Mouse (Mus musculus): ENCODE data around the gene Ephx1.

GRCm38 (mm10) chr1:181009754-181010153, 10.9 kb downstream of the Ephx1 start:
- TF ChIP-seq MYOG (IDR thresholded peaks at IDR 0.05; ENCODE audit: control insufficient read depth, extremely low read depth, insufficient read length) (no peak), CTCF (IDR thresholded peaks at IDR 0.05; ENCODE audit: control insufficient read depth, insufficient read depth, insufficient read length) (no peak), MYOD1 (IDR thresholded peaks at IDR 0.05; ENCODE audit: control insufficient read depth, insufficient read length, low read depth) (no peak), USF1 (IDR thresholded peaks at IDR 0.05; ENCODE audit: low read depth) (no peak), MAX (IDR thresholded peaks at IDR 0.05) (peak; percentile 91), CEBPB (IDR thresholded peaks at IDR 0.05; ENCODE audit: low read depth) (no peak)

Measured in C2C12 (cell line).